Mouse (Mus musculus): ENCODE measurements around the gene Cdc5l.

GRCm38 (mm10) chr17:45403207-45403606, 30.3 kb downstream of the Cdc5l start:
- TF ChIP-seq GATA1 (IDR thresholded peaks at IDR 0.05; ENCODE audit: borderline replicate concordance, low read length) (no peak), FLI1 (IDR thresholded peaks at IDR 0.05; ENCODE audit: low read length) (no peak)
